In the genomic region with DNA sequence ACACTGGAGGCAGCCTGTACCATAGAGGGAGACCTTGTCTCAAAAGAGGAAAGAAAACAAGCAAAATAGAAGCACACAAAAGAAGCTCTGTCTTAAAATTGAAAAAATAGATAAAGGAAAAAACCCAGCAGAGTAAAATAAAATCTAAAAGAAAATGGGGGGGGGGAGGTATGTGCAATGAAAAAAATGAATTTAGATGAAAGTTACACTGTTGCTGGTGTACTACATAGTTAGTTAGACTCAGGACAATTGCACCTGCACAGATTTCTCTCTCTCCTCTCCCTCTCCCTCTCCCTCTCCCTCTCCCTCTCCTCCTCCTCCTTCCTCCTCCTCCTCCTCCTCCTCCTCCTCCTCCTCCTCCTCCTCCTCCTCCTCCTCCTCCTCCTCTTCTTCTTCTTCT, we compare ENCODE assay signal across 7 mouse cellular contexts. TPM values are rescaled to one million over a fixed set of nuclear protein-coding genes. Genes with fewer than 3 reads are reported as not detected.
DNase-seq lines count a peak whose midpoint lies in the region; ATAC-seq and TF ChIP-seq lines count a peak whose summit lies in the region.

A gene (minus strand): TSS at position 101 of the 400 bp plus-strand sequence.

- H3K27me3 ChIP-seq in forebrain, embryonic 13.5 days: no peaks in the 10 kb centered on the region
- H3K27me3 ChIP-seq in hindbrain, embryonic 11.5 days (ENCODE audit: control insufficient read depth, insufficient read depth, low read length): no peaks in the 10 kb centered on the region
- H3K27me3 ChIP-seq in liver, embryonic 14.5 days (ENCODE audit: control insufficient read depth, insufficient read depth, low read length): no peaks in the 10 kb centered on the region

- peak within 1 kb of the TSS; percentile 97 for H3K9ac ChIP-seq in forebrain, embryonic 13.5 days
- peak within 1 kb of the TSS; percentile 63 for H3K9ac ChIP-seq in hindbrain, embryonic 11.5 days (ENCODE audit: low read depth, low read length)
- H3K9ac ChIP-seq in liver, embryonic 14.5 days (replicated peaks): peak within 1 kb of the TSS; percentile 32; the same call in 1 of the 2 replicates

- H3K4me2 ChIP-seq in forebrain, embryonic 13.5 days: peak within 1 kb of the TSS; percentile 68
- H3K4me2 ChIP-seq in hindbrain, embryonic 11.5 days (replicated peaks; ENCODE audit: low read depth, low read length): peak within 1 kb of the TSS; percentile 58
- peak within 1 kb of the TSS; percentile 76 for H3K4me2 ChIP-seq in liver, embryonic 14.5 days (ENCODE audit: low read depth)

- no peak for TF ChIP-seq CTCF in liver, embryonic 14.5 days (IDR thresholded peaks at IDR 0.05; ENCODE audit: low read depth)

- TF ChIP-seq EP300 in liver, embryonic 14.5 days (IDR thresholded peaks at IDR 0.05; ENCODE audit: low read depth): no peak

- no peaks in the 10 kb centered on the region for H3K9me3 ChIP-seq in forebrain, embryonic 13.5 days (replicated peaks)
- H3K9me3 ChIP-seq in hindbrain, embryonic 11.5 days (ENCODE audit: control insufficient read depth, low read length): no peaks in the 10 kb centered on the region
- no peaks in the 10 kb centered on the region for H3K9me3 ChIP-seq in liver, embryonic 14.5 days (ENCODE audit: control insufficient read depth, low read length)

- peak within 1 kb of the TSS; percentile 100 for H3K27ac ChIP-seq in forebrain, embryonic 13.5 days
- H3K27ac ChIP-seq in hindbrain, embryonic 11.5 days (ENCODE audit: low read depth, low read length): peak within 1 kb of the TSS; percentile 98
- H3K27ac ChIP-seq in liver, embryonic 14.5 days: no peak within 1 kb of the TSS

- peak within 1 kb of the TSS; percentile 87 for H3K4me3 ChIP-seq in forebrain, embryonic 13.5 days
- H3K4me3 ChIP-seq in hindbrain, embryonic 11.5 days (ENCODE audit: low read depth, low read length): peak within 1 kb of the TSS; percentile 87
- H3K4me3 ChIP-seq in liver, embryonic 14.5 days (ENCODE audit: insufficient read depth in 1 of 2, low read depth in 2 of 2, low read length in 2 of 2): peak within 1 kb of the TSS; percentile 42 to 62

- ATAC-seq in forebrain, embryonic 13.5 days: no peak
- no peak for ATAC-seq in hindbrain, embryonic 11.5 days (ENCODE audit: low FRiP score)
- no peak for ATAC-seq in liver, embryonic 14.5 days (ENCODE audit: insufficient read depth)

- H3K4me1 ChIP-seq in forebrain, embryonic 13.5 days: peaks cover 27% of the 10 kb centered on the region
- no peaks in the 10 kb centered on the region; the same call in 1 of the 2 replicates for H3K4me1 ChIP-seq in hindbrain, embryonic 11.5 days (replicated peaks; ENCODE audit: control insufficient read depth, insufficient read depth, low read length)
- peaks cover 7 to 23% of the 10 kb centered on the region in 2 experiments for H3K4me1 ChIP-seq in liver, embryonic 14.5 days (replicated peaks; ENCODE audit: control insufficient read depth in 2 of 2, insufficient read depth in 2 of 2, low read length in 1 of 2)

- DNase-seq in thymus, postnatal 0 days (ENCODE audit: low spot score): no peak
- DNase-seq in thymus, postnatal 10 days (ENCODE audit: low spot score in 2 of 2): no peak
- no peak for DNase-seq in hindbrain, embryonic 11.5 days (ENCODE audit: low spot score)
- DNase-seq in liver, embryonic 14.5 days (ENCODE audit: low read depth in 3 of 3, low spot score in 3 of 3): no peak
- no peak for DNase-seq in ovary, adult 18-20 months (ENCODE audit: low spot score)
- no peak for DNase-seq in cerebellum, adult 8-10 months

- no peaks in the 10 kb centered on the region for H3K36me3 ChIP-seq in forebrain, embryonic 13.5 days (ENCODE audit: poor library complexity, severe bottlenecking)
- no peaks in the 10 kb centered on the region for H3K36me3 ChIP-seq in hindbrain, embryonic 11.5 days (ENCODE audit: control insufficient read depth, insufficient read depth, low read length)
- no peaks in the 10 kb centered on the region for H3K36me3 ChIP-seq in liver, embryonic 14.5 days (replicated peaks; ENCODE audit: control insufficient read depth, insufficient read depth, low read depth)

RNA-seq across cellular contexts. Expression of the gene that starts here (rescaled TPM):
- polyA plus RNA-seq in thymus, postnatal 0 days (2015; fragmentation: Nextera tagmentation; extraction: Ambion mirVana): 29.2 and 31.2 TPM in 2 replicates
- 19.5 and 22.3 TPM in 2 replicates for polyA plus RNA-seq in forebrain, embryonic 13.5 days (2015; fragmentation: Nextera tagmentation; extraction: Ambion mirVana)
- polyA plus RNA-seq in hindbrain, embryonic 11.5 days (2014; fragmentation: Nextera tagmentation; extraction: Ambion mirVana): 11.2 and 11.7 TPM in 2 replicates
- 4.5 and 5.7 TPM in 2 replicates for polyA plus RNA-seq in liver, embryonic 14.5 days (2012; rRNA removed)
- 5.2 and 5.4 TPM in 2 replicates for polyA plus RNA-seq in liver, embryonic 14.5 days (2014; fragmentation: Nextera tagmentation; extraction: Ambion mirVana)

Comparison
In these comparisons a context has a peak if more than half of its experiments do, and no peak if none do; other contexts are left out.
1. H3K9ac ChIP-seq: peak in every context shown above with its lines; median percentile 97 in forebrain, embryonic 13.5 days; 63 in hindbrain, embryonic 11.5 days; 32 in liver, embryonic 14.5 days.